Mouse (Mus musculus) small intestine, adult 2 months (tissue): ENCODE results near the gene Fyn.

Experiments used
- CTCF ChIP-seq: fragments of 200-500 bp; IDR thresholded peaks from 2 replicates; pipeline ENCODE4 v1.5.1; 2012; ENCODE audit warnings: low read depth, mild to moderate bottlenecking, control low read depth, inconsistent platforms, low read length, moderate library complexity, mixed read lengths; ENCODE audit not compliant: insufficient replicate concordance, insufficient read length; ENCODE audit errors: extremely low read depth
- POLR2A ChIP-seq: fragments of 200-500 bp; IDR thresholded peaks from 2 replicates; pipeline ENCODE4 v1.6.1; 2012; ENCODE audit warnings: low read depth, mild to moderate bottlenecking, control low read depth, inconsistent platforms, low read length, moderate library complexity

DNA sequence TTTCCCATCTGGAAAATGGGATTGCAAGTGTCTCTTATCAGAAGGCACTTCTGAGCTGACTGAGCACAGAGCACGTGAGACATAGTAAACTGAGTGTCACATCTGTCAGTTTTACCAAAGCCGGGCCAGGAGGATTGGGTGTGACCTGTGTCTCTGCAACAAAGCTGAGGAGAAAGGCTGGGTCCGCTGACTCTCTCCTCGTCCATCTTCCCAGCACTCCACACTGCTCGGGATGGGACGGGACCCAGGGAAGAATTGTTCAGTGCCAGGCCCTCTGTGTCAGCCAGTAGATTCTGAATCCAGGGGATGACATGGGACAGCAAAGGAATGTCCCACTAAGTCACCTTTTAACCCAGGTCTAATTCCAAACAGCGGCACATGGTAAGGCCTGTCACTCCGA is 211.8 kb downstream of the Fyn start:
- no peak for TF ChIP-seq CTCF
- TF ChIP-seq POLR2A, result no peak
